Mouse (Mus musculus) cerebellum, adult 11 months (tissue): ENCODE measurements around the gene Gcgr.

ENCODE experiments used
- DNase-seq: peaks from one replicate; pipeline ENCODE4 v3.0.0; 2022

Gene Gcgr

GRCm38 (mm10) chr11:120530085-120530964 is at the start of gene Gcgr:
TSS of gene Gcgr (plus strand) at chr11:120530699.
- DNase-seq: no peak

DNA sequence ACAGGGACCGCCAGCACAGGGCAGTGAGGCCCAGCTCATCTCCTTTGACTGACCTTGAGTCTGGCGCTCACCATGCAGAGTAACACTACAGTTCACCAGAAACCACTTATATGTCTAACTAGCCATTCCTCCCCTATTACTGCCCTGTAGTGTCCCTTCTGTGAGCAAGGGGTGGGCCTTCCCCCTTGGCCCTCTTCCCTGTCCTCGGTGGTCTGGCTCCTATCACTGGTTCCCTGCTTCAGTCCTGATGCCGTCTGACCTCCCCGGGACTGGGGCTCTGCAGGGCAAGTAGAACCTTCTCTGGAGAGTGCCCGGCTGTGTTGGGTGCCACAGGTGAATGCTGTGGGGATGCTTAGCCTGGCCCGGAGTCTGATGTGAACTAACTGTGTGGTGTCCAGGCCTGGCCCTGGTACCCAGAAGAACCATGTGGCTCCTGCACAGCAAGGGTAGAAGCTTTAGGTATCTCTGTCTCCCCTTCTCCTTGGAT is 47.0 kb upstream of the Gcgr start:
- DNase-seq: no peak

DNA sequence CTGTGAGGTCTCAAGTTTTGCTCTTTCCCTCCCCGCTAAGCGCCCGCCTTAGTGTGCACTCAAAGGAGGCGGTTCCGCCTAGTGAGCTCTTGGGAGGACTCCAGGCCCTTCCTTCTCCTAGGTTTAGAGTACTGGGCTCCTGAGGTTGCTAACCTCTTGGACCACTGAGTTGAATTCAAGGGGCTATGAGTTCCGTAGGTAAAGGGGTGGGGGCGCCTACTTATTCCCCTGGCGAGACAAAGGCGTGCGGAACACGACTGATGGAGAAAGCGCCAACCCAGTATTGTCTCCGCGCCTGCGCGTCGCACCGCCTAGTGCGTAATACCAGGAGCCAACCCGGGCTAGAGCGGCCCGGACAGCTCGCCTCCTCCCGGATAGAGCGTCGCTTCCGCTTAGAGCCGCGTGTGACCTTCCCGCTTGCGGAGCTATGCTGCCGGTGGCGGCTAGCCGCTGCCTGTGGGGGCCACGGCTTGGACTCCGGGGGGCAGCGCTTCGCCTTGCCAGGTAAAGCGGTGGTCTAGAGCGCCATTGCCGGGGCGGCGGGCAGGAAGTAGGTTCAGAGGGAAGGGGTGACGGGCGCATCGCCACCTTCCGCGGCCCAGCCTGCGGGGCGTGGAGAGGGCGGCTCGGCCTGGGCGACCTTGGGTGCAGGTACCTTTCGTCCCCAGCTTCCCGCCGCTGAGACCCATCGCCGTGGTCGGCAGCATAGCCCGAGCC is 46.1 kb upstream of the Gcgr start, which contains the start of gene Mrpl12:
Gene Mrpl12, plus strand, starts transcription at position 349 of the 717 bp plus-strand sequence.
- DNase-seq: peak; percentile 84

DNA sequence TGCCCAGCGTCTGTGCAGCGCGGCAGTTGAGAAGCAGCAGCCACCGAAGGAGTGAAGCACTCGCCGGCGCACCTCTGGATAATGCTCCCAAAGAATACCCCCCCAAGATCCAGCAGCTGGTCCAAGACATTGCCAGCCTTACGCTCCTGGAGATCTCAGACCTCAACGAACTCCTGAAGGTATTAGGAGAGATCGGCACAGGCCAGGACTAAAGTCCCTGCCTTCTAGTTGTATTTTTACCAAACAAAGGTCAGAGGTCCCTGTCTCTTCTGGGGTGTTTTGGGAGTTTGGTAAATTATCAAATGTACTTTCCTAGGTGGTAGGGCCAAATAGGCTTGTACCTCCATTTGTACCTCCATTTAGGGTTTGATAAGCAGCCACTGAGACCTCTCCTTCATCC is 45.2 kb upstream of the Gcgr start:
- no peak for DNase-seq

DNA sequence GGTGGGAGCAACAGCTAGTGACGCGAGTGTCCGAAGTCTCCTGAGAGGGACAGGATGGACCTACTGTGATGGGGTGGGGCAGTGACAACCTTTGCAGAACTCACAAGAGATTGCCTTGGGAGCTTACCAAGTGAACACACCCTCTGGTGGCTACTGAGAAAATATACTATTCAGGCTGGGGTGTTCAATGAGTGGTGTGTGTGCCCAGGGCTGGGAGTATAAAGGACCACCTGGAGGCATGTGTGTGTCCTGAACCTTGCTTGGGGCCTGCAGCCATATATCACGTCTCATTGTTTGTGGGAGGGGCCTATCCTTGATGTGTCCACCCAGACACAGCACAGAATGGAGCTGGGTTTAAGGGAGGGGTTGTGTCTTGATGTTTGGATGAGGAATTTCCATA is 42.0 kb upstream of the Gcgr start:
- DNase-seq: no peak

DNA sequence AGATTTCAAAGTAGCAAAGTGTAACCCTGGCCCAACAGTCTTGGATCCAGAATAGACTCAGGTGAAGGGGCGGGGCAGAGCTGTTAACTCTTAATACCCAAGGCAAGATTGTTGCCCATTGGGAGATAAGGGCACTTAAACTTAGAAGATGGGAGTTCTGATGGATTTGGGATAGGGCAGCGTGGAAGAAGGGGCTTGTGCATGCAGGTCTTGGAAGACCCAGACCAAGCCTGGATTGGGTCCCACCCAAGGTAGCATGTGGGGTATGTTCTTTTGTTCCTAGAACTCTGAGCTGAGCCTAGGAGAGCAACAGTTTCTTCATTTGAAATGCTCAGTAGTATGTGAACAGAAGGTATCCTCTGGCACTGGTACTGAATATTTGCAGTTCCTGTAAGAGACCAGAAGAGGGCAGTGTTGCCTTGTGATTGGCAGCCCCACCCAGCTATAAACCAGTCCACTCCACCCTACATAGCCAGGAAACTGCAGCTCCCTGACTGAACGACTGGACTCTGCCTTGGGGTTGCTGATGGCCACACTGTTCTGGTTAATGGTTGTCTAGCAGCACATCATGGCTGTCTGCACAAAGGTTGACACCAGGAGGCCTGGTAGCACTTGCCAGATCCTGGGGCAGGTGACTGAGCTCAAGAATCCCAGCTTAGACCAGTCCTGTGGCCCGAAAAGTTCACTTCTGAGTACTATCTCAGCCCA is 41.3 kb upstream of the Gcgr start:
- DNase-seq: peak; percentile 63

DNA sequence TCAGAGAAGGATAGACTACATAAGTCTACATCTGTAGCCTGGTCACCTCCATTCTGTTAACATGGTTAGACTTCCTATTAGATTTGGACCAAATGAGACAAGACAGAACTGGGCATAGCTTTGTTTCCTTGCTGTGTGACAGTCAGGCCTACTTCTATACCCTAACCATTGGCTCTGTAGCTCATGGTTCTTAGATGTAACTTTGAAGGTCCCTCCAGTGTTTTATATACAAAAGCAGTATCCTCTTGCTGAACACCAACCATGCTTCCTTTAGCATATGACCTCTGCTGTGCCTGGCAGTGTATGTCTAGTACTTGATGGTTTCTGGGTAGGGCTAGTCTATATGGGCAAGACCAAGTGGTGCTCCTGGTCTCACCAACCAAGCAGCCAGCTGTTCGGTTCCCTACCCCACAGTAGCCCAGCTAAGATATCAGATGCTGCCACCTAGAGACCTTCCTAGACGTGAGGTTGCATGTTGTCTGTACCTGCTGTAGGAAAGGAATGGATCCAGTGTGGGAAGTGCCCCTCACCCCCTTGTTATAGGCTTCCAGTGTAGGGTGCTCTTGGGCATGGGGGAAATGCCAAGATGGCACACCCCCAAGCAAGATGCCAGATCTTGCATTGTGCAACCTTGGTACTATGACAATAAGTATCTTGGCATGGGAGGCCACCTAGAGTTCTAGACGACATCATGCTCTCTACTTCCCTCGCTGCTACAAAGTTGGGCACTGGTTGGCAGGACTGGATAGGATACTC is 40.0 kb upstream of the Gcgr start:
- DNase-seq: no peak

DNA sequence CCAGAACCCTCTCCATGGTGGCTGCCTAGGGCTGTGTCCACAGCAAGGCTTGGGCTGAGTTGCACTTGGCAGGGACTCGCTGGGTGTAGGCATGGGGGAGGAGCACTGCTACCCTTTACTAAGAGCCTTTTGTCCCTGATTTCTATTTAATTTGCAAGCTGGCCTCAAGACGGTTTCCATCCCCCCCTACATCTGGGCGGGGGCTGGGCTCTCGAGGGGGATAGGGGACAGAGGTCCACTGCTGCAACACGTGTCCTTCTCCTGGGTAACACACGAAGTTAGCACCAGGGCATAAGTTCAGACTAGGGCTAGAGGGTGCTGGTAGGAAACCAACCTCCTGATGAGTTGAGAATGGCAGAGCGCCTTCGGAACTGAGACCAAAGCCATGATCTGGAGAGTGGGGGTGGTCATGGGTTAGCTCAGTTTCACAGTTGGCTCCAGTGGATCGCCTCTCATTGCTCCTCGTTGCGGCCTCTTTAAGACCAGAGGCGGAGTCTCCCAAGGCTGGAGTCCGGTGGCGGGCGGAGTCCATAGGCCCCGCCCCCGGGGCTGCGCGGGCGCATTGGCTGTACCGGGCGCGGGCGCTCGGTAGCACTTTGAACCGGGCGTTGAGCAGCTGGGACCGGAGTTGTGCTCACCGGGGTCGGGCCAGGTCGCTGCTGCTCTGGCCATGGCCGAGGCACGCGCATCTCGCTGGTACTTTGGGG is 39.0 kb upstream of the Gcgr start, which contains the start of gene Slc25a10:
Gene Slc25a10, plus strand, starts transcription at position 524 of the 707 bp plus-strand sequence.
- DNase-seq: peak; percentile 83

- no peak for DNase-seq
Measured at GRCm38 (mm10) chr11:120492024-120492877, 38.2 kb upstream of the Gcgr start.

DNA sequence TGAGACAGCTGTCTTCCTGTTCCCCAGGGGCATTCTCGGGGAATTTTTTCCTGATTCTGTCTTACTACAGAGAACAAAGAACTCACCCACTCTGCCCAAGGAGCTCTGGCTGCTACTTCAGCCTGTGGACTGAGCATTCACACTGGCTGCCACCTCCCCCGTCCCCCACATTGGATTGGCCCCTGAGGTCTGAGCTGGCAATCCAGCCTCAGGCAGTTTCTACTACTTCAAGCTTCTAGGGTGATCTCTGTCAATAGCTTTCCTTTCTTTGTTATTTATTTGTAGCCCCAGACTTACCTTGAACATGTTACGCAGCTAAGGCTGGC is 37.7 kb upstream of the Gcgr start:
- no peak for DNase-seq

GRCm38 (mm10) chr11:120493351-120493750 is 37.1 kb upstream of the Gcgr start:
- no peak for DNase-seq

DNA sequence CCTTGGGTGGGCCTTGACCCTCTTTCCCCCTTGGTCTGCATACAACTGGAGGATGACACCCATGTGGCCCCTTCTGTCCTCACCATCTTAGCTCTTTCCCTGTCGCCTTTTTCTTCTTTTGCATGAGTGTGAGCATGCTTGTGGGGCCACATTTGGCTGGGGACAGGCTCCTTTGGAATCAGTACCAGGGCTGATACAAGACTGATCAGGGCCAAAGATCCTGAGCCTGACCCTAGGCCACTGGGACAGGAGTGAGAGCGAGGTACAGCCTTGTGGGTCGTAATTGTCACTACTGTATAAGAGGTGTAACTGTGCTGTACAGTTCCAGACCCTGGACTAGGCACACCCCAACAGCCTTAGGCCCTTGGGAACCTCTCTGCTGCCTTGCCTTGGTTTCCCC is 36.6 kb upstream of the Gcgr start:
- DNase-seq: no peak

- no peak for DNase-seq
Measured at GRCm38 (mm10) chr11:120497436-120497835, 33.1 kb upstream of the Gcgr start.

DNA sequence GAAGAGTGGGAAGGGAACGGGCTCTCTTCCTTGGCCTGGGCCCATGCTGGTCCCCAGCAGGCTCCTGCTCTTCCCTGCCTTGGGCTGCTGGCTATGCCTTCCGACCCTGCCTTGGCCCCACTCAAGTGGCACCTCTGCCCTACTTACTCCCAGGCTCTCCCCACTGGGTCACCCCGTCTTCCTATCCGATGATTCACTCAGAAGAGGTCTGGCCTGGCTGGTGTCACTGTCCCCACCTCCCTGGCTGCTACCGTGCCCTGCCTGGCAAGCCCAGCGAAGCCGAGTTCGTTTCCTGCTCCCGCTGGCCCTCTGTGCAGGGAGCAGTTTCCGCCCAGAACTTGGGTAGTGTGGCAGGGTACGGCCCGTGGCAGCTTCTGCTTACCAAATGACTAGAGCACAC is 32.3 kb upstream of the Gcgr start:
- DNase-seq: no peak

DNA sequence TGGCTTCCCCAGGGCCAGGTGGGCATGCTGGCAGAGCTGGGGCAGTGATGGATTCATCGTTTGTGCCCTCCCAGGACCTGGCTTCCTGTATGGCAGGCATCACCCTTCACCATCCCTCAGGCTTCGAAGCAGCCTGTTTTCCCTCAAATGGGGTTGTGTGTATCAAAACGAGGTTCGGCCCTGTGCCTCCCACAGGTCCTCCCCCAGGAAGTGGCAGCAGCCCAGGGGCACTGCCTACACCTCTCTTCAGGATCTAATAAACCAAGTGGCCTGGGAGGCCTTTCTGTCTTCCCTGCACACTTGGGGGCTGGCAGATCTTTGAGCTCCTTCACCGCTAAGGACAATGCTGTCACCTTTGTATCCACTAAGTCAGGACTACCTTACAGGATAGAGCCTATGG is 31.6 kb upstream of the Gcgr start:
- no peak for DNase-seq

DNA sequence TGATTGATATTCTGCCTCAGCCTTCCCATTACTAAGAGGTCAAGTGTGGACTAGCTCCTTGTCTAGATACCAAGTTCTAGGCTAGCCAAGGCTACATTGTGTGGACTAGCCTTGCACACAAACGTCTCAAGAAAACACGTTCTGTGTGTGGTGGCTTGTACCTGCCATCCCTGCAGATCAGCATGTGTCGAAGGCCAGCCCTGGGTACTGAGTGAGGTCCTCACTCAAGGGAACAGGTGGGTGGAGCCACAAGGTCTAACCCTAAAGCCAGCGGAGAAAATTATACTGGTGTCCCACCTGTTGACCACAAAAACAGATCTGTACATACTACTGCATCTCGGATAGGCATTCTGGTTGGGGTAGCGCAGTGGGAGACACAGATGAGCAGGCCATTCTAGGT is 30.6 kb upstream of the Gcgr start:
- DNase-seq: no peak

DNA sequence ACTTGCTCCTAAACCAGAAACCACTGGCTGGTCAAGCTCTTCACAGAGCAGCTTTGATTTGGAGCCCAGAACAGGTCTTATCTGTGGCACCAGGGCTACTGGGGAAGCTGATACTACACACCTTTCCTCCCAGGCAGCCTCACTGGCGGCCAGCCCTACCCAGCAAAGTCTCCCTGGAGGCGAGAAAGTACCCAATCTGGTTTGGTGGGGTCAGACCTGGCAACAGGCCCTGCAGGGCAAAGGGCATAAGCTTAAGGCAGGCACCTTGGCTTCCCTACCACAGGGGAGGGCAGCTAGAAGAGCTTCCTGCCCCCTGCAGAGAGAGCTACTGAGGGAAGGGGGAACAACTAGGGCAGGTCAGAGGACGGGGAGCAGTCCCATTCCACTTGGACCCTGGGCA is 30.1 kb upstream of the Gcgr start:
- no peak for DNase-seq

DNA sequence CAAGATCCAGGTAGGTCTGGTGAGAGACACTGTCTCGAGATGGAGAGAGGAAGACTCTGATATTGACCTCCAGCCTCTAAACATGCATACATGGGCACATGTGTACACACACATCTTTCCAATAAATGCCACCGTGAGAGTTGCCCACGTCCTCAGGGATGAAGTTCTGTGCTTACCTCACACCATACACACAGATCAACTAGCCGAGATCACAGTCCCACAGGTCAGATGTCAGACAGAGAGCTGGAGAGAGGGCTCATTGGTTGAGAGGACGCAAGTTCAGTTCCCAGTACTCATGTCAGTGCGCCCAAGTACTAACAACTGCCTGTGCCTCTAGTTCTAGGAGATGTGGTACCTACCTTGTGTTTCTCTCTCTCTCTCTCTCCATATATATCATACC is 29.5 kb upstream of the Gcgr start:
- no peak for DNase-seq

DNA sequence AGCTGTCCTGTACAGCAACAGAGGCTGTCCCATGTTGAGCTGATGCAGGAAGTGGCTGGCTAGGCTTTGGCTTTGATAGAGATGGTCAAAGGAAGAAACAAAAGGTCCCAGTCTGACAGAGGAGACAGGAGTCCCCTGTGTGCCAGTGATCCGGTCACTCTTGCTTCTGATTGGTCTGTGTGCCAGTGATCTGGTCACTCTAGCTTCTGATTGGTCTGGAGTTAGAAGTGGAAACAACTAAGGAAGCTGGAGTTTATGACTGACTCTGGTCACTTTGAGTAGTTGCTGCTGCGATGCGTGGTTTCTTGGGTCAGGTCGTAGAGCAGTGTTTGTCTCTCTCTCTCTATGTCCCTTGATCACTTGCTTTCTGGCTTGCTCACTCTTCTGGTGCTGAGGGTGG is 28.8 kb upstream of the Gcgr start:
- DNase-seq: no peak

DNA sequence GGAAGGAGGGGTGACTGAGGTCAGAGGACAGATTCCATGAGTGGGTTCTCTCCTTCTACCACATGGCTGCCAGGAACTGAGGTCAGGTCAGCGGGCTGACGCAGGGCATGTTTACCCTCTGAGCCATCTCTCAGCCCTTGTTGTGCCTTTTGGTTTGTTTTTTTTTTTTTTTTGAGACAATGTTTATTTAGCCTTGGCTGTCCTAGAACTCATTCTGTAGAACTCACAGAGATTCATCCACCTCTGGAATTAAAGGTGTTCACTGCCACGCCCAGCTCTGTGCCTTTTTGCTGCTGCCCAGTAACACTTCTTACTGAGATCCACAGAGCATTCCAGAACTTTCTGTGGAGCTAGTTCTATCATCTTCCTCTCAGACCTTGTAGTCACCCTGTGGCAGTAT is 24.8 kb upstream of the Gcgr start:
- no peak for DNase-seq

GRCm38 (mm10) chr11:120506899-120507298 is 23.6 kb upstream of the Gcgr start:
- no peak for DNase-seq
